Mouse (Mus musculus): Measurements from ENCODE around the gene Lzic.

DNA sequence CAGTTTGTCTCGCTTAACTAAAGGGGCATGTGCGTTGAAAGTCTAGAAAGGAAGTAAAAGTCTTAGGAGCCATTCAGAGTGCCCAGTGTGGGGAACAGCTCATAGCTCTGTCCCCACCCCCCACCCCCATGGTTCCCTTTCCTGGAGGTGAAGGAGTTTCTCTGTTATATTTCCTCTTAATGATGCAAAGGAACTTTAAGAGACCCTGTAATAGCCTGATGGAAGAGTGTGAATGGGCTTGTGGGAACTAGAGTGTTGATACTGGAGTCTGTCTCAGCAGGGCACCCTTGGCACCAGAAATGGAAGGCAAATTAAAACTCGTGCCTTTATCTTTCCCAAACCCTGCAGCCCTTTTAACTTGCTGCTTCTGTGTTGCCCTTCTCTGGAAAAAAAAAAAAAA lies 19.8 kb downstream of the Lzic start:
- TF ChIP-seq CTCF (IDR thresholded peaks at IDR 0.05; ENCODE audit: insufficient read depth, low read depth, low read length) = no peak
- no peak for TF ChIP-seq POLR2A (IDR thresholded peaks at IDR 0.05; ENCODE audit: insufficient read depth, low read depth, low read length)

Data from olfactory bulb, adult 2 months (tissue).